In the genomic region with DNA sequence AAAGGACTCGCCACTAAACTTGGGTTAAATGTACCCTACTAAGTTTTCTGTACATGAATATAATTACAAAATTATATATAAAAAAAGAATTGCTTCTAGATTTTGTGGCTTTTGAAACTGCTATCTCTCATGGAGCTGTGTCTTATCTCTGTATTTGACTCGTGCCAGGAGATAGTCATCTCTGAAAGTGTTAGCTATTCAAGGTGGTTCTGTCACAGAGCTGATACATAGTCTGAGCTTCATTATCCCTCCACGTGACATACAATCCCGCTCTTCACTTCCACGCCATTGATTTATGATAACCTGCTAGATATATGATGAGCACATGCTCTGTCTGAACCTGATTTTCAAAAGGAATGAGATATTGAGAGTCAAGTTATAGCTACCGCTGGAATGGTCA, we compare ENCODE assay signal across 15 mouse cellular contexts.
"Had no signal": no experiment of that assay in that cellular context is flagged by ENCODE, and none has a peak within 500 bp of the region (broad histone marks: within the 10 kb centered on the region; RNA-seq: fewer than 3 reads in every experiment).

No protein-coding gene starts in this region.

- H3K9me3 ChIP-seq: neural tube, embryonic 13.5 days; neural tube, embryonic 15.5 days; stomach, embryonic 15.5 days had no signal

- H3K36me3 ChIP-seq: neural tube, embryonic 13.5 days; neural tube, embryonic 15.5 days; stomach, embryonic 15.5 days had no signal

- DNase-seq: retina, postnatal 1 day; right cerebral cortex, adult 18-20 months; right cerebral cortex, postnatal 14 days; right cerebral cortex, postnatal 25 days; right cerebral cortex, postnatal 4 days; spleen, adult 18-20 months; thymus, adult 18-20 months; thymus, adult 2 months; thymus, postnatal 14 days; thymus, postnatal 25 days; thymus, postnatal 36 days; thymus, postnatal 4 days had no signal

- H3K4me3 ChIP-seq: neural tube, embryonic 13.5 days; neural tube, embryonic 15.5 days; stomach, embryonic 15.5 days had no signal

- H3K4me1 ChIP-seq: neural tube, embryonic 13.5 days; neural tube, embryonic 15.5 days; stomach, embryonic 15.5 days had no signal

- H3K27me3 ChIP-seq: neural tube, embryonic 13.5 days; neural tube, embryonic 15.5 days; stomach, embryonic 15.5 days had no signal
